Mouse (Mus musculus) neural tube, embryonic 10.5 days (tissue): ENCODE measurements around the gene Alkbh1.

Experiments used
- DNase-seq: peaks from one replicate; pipeline ENCODE4 v3.0.0-alpha.2; 2017; ENCODE audit warnings: low spot score; ENCODE audit errors: extremely low spot score

The Alkbh1 gene

GRCm38 (mm10) chr12:87387171-87388121 is 56.4 kb downstream of the Alkbh1 start:
- no peak for DNase-seq

- no peak for DNase-seq
These were observed 58.8 kb downstream of the Alkbh1 start for GRCm38 (mm10) chr12:87385051-87385450.

GRCm38 (mm10) chr12:87381380-87381682 is 62.5 kb downstream of the Alkbh1 start:
- DNase-seq: no peak

GRCm38 (mm10) chr12:87380586-87381379 is 63.0 kb downstream of the Alkbh1 start:
- no peak for DNase-seq

- no peak for DNase-seq
These were observed 64.3 kb downstream of the Alkbh1 start for GRCm38 (mm10) chr12:87379496-87379895.
